Mouse (Mus musculus): ENCODE data around the gene F2.
"Not testable (repeated sequence)": the region's sequence is repeated elsewhere in the genome, so short reads cannot be mapped to it uniquely, and the experiment has no call there.

The F2 gene

DNA sequence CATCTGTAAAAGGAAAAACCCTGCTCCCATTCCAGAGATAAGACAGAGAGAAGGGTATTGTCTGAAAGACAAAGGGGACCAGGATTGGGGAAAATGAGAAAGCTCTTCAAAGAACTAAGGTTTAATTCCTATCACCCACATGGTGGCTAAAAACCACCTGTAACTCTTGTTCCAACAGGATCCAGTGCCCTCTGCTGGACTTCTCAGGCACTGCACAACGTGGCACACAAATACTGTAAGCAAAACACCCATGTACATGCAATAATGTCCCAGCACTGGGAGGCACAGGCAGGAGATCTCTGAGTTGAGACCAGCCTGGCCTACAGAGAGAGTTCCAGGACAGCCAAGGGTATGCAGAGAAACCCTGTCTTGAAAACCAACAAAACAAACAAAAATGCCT, 10.5 kb upstream of the F2 start:
- DNase-seq (ENCODE audit: low spot score in 2 of 2) = no peak

GRCm38 (mm10) chr2:91645811-91646210, 9.6 kb upstream of the F2 start:
- DNase-seq (ENCODE audit: low spot score in 2 of 2) = no peak

DNA sequence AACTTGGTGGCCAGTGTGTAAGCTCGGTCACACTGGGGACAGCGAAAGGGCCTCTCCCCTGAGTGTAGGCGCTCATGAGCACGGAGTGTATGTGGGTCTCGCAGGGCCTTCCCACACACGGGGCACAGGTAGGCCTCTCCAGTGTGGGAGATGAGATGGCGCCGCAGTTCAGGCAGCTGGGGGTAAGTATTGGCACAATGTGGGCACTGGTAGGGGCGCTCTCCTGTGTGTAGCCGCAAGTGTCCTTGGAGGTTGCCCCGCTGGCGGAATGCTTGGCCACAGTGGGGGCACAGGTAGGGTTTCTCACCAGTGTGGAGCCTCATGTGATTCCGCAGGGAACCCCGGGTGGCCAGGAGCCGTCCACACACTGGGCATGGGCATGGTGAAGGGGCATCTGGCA, 9.1 kb upstream of the F2 start:
- no peak for DNase-seq (ENCODE audit: low spot score in 2 of 2)

GRCm38 (mm10) chr2:91644021-91644420, 7.8 kb upstream of the F2 start:
- no peak for DNase-seq (ENCODE audit: low spot score in 2 of 2)

GRCm38 (mm10) chr2:91642825-91643415, 6.7 kb upstream of the F2 start:
- DNase-seq (ENCODE audit: low spot score in 2 of 2) = no peak

GRCm38 (mm10) chr2:91638931-91639330, 2.7 kb upstream of the F2 start:
- no peak for DNase-seq (ENCODE audit: low spot score in 2 of 2)

DNA sequence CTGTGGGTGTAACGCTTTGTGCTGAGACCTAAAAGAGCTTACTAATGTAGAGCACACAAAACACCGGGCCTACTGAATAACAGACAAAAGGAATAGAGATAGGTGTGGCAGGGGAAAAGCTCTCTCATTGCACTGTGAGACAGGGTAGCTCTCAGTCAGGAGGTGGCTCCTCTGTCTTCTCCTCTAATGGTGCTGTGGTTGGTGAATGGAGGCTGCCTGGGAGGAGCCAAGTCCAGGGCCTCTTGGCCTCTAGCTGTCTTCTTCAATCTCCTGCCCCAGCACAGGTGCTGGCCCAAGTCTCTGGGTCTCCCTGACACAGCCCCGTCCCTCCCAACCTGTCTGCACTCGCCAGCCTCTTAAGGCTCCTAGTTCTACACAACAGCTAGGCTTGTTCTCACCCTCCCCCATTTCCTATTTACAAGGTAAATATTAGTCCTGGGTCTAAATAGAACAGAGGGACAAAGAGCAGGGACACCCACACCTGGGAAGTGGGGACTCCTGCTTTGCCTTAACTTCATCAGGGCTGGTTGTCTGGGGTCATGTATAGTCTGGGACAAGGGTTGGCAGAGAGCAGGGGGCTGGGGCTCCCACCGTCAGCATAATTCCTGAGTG, 619 bp upstream of the F2 start:
- DNase-seq (ENCODE audit: low spot score in 2 of 2) = peak; percentile 45

DNA sequence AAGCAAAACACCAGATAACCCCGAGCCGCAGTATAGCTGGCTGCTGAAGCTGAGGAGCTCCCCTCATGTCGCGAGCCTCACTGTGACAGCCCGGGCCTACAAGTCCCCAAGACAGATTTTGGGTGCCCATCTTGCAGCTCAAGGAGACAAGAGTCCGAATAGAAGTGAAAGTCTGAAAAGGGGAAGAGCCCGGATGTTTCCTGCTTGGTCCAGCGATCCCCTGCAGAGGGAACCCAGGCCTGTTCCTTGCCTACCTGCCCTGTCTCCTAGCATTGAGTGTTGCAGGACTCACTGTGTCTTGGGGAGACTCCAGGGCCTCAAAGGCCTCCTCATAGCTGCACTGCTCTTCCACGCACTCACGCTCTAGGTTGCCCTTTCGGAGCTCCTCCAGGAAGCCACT, 728 bp downstream of the F2 start:
- DNase-seq (ENCODE audit: low spot score in 2 of 2) = no peak

DNA sequence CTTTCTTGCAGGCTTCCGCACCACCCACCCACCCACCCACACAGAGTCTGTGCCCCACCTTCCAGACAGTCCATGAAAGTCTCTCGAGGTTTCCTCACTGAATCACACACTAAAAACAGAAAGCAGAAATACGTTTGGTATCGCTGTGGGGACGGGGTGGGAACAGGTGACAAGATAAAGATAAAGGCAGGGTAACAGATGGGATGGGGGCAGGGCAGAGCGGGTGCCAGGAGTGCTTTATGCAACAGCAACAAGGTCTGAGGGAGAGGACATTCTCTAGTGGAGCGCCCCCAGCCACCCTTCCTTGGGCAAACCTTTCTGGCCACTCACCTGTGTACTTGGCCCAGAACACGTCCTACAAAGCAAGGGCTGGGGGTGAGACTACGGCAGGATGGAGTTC, 1.4 kb downstream of the F2 start:
- DNase-seq (ENCODE audit: low spot score in 2 of 2) = no peak

- DNase-seq (ENCODE audit: low spot score in 2 of 2) = no peak
These were observed 2.8 kb downstream of the F2 start for GRCm38 (mm10) chr2:91633334-91633977.

GRCm38 (mm10) chr2:91632316-91632715, 3.9 kb downstream of the F2 start:
- DNase-seq (ENCODE audit: low spot score in 2 of 2) = no peak

DNA sequence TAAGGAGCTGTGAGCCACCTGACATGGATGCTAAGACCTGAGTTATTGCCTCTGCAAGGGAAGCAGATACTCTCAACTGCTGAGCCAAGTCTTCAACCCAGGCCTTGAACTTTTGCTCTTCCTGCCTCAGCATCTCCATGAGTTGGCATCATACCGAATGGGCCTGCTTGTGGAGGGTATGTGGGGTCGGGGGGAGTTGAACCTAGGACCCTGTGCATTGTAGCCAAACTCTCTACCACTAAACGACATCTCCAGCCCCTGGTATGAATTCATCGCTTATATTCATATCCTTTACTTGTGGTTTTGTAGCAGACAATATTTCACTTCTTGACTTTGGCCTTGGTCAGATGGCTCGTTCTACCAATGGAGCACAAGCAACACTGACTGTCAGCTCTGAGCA, 4.4 kb downstream of the F2 start:
- no peak for DNase-seq (ENCODE audit: low spot score in 2 of 2)

DNA sequence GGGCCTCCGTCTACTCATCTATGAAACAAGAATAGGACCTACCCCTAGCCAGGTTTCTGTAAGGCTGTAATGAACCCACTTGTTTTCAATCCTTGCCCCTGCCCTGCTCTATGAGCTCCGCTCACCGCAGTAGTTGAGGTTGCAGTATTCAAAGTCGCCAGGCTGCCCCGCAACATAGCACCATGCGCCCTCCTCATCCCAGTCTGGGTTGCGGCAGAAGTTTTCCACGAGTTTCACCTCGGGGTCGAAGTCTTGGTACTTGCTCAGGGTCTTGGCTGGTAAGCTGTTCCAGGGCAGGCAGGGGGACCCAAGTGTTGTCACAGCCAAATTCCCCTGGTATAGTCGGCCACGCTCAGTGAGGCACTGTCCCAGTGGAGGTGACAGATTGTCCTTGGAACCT, 5.8 kb downstream of the F2 start:
- no peak for DNase-seq (ENCODE audit: low spot score in 2 of 2)

- DNase-seq (ENCODE audit: low spot score in 2 of 2) = no peak
These were observed 6.5 kb downstream of the F2 start for GRCm38 (mm10) chr2:91629682-91630081.

DNA sequence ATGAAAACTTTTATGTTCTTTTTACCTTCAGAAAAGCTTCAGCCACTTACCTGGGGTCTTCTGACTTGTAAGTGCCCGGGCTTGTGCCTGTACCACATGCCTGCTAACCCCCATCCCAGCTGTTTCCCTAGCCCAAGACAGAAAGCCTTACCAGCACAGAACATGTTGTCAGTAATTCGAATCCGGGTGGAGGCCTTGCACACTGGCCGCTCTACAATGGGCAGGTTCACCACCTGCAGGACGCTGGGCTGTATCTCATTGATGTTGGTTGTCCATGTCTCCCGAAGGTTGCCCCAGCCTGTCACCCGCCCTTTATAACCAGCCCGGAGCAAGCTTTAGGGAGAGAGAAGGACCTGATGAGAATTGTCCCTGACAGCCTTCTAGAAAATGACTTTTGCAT, 8.0 kb downstream of the F2 start:
- no peak for DNase-seq (ENCODE audit: low spot score in 2 of 2)

- DNase-seq (ENCODE audit: low spot score in 2 of 2) = no peak
These were observed 8.7 kb downstream of the F2 start for GRCm38 (mm10) chr2:91627486-91627885.

DNA sequence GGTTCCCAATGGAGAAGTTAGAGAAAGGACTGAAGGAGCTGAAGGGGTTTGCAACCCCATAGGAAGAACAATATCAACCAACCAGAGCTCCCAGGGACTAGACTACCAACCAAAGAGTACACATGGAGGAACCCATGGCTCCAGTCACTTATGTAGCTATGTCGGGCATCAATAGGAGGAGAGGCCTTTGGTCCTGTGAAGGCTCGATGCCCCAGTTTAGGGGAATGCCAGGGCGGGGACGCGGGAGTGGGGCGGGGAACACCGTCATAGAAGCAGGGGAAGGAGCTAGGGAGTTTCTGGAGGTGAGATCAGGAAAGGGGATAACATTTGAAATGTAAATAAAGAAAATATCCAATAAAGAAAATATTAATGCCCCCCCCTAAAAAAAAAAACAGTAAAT, 12.8 kb downstream of the F2 start:
- not testable (repeated sequence) for DNase-seq (ENCODE audit: low spot score in 2 of 2)

- no peak for DNase-seq (ENCODE audit: low spot score in 2 of 2)
These were observed 13.9 kb downstream of the F2 start for GRCm38 (mm10) chr2:91622356-91622755.

DNA sequence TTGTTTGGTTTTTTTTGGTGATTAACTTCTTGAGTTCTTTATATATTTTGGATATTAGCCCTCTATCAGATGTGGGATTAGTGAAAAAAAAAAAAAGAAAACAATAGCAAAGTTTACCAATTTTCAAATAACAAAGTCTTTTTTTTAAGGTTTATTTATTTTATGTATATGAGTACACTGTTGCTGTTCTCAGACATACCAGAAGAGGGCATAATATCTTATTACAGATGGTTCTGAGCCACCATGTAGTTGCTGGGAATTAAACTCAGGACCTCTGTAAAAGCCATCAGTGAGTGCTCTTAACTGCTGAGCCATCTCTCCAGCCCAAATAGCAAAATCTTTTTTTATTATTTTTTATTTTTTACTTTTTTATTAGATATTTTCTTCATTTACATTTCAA, 26.8 kb downstream of the F2 start:
- not testable (repeated sequence) for DNase-seq (ENCODE audit: low spot score in 2 of 2)

DNA sequence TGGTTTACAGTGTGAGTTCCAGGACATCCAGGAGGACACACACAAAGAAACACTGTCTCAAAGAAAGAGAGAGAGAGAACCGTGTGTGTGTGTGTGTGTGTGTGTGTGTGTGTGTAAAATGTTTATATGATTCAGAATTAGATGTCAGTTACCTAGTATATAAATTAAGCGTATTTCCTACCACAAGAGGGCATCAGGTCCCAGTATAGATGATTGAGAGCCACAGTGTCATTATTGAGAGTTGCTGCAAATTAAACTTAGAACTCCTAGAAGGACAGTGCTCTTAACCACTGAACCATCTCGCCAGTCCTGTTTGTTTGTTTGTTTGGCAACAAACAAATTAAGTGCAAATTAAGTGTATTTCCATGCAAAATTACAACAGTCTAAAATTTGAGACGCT, 33.8 kb downstream of the F2 start:
- no peak for DNase-seq (ENCODE audit: low spot score in 2 of 2)

- DNase-seq (ENCODE audit: low spot score in 2 of 2) = no peak
These were observed 35.7 kb downstream of the F2 start for GRCm38 (mm10) chr2:91600475-91600874.

DNA sequence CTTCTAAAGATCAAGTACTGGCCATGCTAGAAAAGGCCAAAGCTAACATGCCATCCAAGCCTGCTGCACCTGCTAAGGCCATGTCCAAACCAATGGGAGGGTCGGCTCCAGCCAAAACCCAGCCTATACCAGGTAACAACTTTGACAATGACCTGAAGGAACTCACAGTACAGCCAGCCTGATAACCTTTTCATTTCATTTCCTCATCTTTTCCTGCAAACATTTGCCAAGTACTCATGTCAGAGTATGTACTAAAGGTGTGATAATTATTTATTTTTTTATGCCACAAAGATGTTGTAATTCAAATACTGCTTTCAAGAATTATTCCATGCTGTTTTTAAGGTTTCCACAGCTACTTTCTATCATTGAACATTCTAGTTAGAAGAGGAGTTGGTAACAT, 50.0 kb downstream of the F2 start:
- DNase-seq (ENCODE audit: low spot score in 2 of 2) = no peak

GRCm38 (mm10) chr2:91580894-91581293, 55.3 kb downstream of the F2 start:
- DNase-seq (ENCODE audit: low spot score in 2 of 2) = no peak

Measured in urinary bladder, postnatal 36 days (tissue).